Mouse (Mus musculus) embryonic facial prominence, embryonic 12.5 days (tissue): Measurements from ENCODE around the gene Oscp1. TPM values are rescaled to one million over a fixed set of nuclear protein-coding genes. Genes with fewer than 3 reads are reported as not detected.

Source experiments
- ATAC-seq: fragments of 200-750 bp; cut with Nextera tagmentation; 2 replicates; pipeline ENCODE4 v1.8.0; 2017; ENCODE audit not compliant: insufficient number of reproducible peaks, insufficient read depth, low FRiP score, low TSS enrichment
- H3K27ac ChIP-seq: fragments of 300-500 bp; sonication (generic); 2 replicates; pipeline ENCODE4 v1.5.1; 2016; ENCODE audit warnings: mild to moderate bottlenecking
- H3K27me3 ChIP-seq: fragments of 300-500 bp; sonication (generic); 2 replicates; pipeline ENCODE4 v1.6.1; 2016; ENCODE audit warnings: mild to moderate bottlenecking, moderate library complexity
- H3K36me3 ChIP-seq: fragments of 300-500 bp; sonication (generic); 2 replicates; pipeline ENCODE4 v1.6.1; 2016; ENCODE audit warnings: mild to moderate bottlenecking
- H3K4me1 ChIP-seq: fragments of 300-500 bp; sonication (generic); 2 replicates; pipeline ENCODE4 v1.6.1; 2016
- H3K4me2 ChIP-seq: fragments of 300-500 bp; sonication (generic); replicated peaks from 2 replicates; pipeline ENCODE4 v1.6.1; 2016; ENCODE audit warnings: mild to moderate bottlenecking, moderate library complexity
- H3K4me3 ChIP-seq: fragments of 300-500 bp; sonication (generic); 2 replicates; pipeline ENCODE4 v1.5.1; 2016; ENCODE audit warnings: mild to moderate bottlenecking
- H3K9ac ChIP-seq: fragments of 300-500 bp; sonication (generic); 2 replicates; pipeline ENCODE4 v1.6.1; 2016; ENCODE audit warnings: mild to moderate bottlenecking, moderate library complexity
- H3K9me3 ChIP-seq: fragments of 300-500 bp; sonication (generic); 2 replicates; pipeline ENCODE4 v1.6.1; 2016; ENCODE audit warnings: mild to moderate bottlenecking, moderate library complexity
- WGBS: fragments of 180-500 bp; shearing (Covaris S2); methylation state at CpG from one replicate; pipeline ENCODE4 v1.1.7; 2016; 5-methylcytosine and 5-hydroxymethylcytosine counted together
- polyA plus RNA-seq: library from polyadenylated mRNA; unstranded; fragments of >200 nt; fragmentation: Nextera tagmentation; extraction: Ambion mirVana; gene quantifications from 2 replicates; pipeline ENCODE4 v1.2.1, GENCODE M21; 2016

Gene Oscp1
- polyA plus RNA-seq, 1 experiment from 2014 or later = 21.7 TPM

DNA sequence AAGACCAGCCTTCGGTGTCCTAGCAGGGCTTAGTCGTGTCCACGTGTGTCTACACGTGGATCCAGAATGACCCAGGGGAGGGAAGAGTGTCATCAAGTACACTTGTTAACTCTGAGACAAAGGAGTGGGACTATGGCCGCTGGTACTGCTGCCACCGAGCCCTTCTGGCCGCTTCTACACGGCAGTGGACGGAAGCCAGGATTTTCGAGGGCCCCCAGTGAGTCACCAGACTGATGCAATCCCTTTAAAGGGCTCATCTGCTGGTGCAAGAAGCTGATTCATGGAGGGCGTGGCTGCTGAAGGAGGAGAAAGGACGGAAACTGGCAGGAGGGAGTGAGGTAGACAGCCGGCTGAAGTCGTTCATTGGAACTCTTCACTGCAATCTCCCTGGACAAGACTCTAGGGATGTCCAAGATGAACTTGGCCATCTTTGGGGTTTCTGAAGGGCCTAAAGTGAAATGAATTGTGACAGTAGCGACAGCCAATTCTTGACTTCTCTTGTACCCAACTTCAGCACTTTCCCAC lies 44.8 kb downstream of the Oscp1 start:
- no peaks in the 10 kb centered on the region for H3K27me3 ChIP-seq
- H3K4me2 ChIP-seq = peak overlapping the region; percentile 90
- peak overlapping the region; percentile 67 for H3K27ac ChIP-seq
- H3K9me3 ChIP-seq = no peaks in the 10 kb centered on the region
- peak overlapping the region; percentile 81 for H3K4me3 ChIP-seq
- 3% methylated on average over 15 of the region's 15 CpGs for WGBS
- ATAC-seq = peak; percentile 32; the same call in 1 of the 2 replicates
- peak overlapping the region; percentile 34 for H3K9ac ChIP-seq
- peaks cover 20% of the 10 kb centered on the region for H3K4me1 ChIP-seq
- 0 out of 2 replicates have a peak, but pooled peaks cover 7% of the 10 kb centered on the region for H3K36me3 ChIP-seq

DNA sequence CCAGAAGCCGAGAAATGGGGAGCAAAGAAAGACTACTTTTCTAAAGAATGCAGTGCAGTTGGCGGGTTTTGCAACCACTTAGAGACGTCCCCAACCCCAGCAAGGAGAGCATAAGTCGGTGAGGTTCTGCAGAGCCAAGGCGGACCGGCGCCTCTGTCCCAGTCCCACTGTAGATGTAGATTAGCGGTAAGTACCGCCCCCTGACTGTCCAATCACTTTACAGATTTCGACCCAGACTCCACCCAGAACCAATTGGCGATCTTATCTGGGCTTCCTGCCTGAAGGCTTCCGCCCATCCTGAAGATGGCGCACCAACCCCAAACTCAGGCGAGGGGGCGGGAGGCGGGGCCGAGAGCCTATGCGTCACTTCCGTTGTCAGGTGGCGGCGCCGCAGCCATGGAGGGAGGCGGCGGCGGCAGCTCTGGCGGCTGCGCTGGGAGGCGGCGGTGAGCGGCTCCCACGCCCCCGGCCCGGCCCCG lies 45.3 kb downstream of the Oscp1 start, which contains the start of gene Stk40:
Stk40 (plus strand) TSS at position 368 of the 479 bp plus-strand sequence.
- peaks cover 20% of the 10 kb centered on the region for H3K4me1 ChIP-seq
- 0 out of 2 replicates have a peak, but pooled peaks cover 4% of the 10 kb centered on the region for H3K36me3 ChIP-seq
- H3K27me3 ChIP-seq = no peaks in the 10 kb centered on the region
- peak within 1 kb of the TSS; percentile 81 for H3K4me3 ChIP-seq
- ATAC-seq = peak; percentile 91
- under 1% methylated on average over 34 of the region's 34 CpGs for WGBS
- peak within 1 kb of the TSS; percentile 67 for H3K27ac ChIP-seq
- peak within 1 kb of the TSS; percentile 90 for H3K4me2 ChIP-seq
- no peaks in the 10 kb centered on the region for H3K9me3 ChIP-seq
- H3K9ac ChIP-seq = peak within 1 kb of the TSS; percentile 76

DNA sequence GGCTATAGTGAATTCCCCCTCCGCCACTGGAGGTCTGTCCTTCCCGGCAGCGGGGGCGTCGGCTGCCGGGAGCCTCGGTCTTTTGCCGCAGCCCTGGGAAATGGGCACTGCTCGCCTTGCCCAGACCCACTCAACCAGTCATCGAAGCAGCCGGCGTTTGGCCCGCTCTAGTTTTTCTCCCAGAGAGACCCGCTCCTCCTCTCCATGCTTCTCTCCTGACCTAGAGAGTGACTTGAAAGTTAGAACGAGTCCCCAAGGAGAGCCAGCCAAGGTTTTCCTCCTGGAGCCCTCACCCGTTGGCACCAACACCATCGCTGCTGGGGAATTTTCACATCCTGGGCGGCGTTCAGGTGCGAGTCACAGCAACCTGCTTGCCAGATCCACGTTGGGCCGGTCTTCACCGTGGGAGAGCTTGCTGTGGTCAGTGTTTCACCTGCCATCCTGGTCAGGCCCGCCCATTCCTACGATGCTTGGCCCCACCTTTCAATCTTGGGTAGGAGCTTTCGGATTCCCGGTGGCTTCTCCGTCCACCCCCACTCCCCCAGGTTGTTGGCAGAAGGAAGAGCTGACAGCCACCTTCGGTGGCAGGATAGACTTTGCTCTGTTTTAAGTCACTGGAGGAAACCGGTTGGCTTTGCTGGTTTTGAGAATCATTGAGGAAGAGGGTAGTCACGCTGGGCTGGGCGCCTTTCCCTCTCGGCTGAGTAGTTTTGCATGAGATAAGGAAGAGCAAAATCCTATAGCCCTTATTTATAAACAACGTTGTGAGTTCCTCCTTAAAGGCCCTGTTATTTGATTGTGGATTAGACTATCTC lies 46.1 kb downstream of the Oscp1 start:
- Histone ChIP-seq H3K4me3 (peak overlapping the region; percentile 81), H3K4me1 (peaks cover 20% of the 10 kb centered on the region), H3K9ac (peak overlapping the region; percentile 76), H3K4me2 (peak overlapping the region; percentile 90), H3K27ac (no peak overlapping the region), H3K9me3 (no peaks in the 10 kb centered on the region), H3K36me3 (no peaks in the 10 kb centered on the region), H3K27me3 (no peaks in the 10 kb centered on the region)
- WGBS = 3% methylated on average over 34 of the region's 34 CpGs
- ATAC-seq = 0 out of 2 replicates have a peak, but pooled peaks have one; percentile 7

DNA sequence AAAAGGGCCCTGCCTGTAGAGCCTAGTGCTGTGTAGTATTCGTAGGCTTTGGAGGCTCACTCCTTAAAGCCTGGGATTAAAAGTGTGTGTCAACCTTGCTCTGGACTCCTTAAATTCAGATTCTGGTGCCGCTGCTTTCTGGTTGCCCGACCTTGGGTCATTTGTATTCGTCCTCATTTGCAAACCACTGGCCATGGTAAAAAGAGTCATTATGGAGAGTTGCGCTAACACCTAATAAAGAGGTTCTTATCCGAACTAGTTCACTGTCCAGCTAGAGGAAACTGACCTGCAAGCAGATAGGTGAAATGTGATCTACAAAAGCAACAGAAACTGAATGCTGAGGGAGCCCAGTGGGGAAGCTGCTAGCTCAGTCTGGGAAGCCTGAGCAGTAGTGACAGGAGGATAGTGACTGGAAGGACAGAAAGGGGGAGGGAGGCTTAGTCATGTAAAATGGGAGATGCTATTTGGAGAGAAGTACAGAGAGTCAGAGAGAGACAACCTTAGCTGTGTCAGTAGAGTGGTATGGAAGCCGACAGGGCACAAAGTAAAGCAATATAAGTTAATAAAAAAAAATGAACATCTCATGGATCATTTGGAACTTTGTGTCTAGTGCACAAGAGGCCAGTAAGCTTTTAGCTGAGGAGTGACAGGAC lies 46.9 kb downstream of the Oscp1 start:
- no peak for ATAC-seq
- H3K36me3 ChIP-seq = no peaks in the 10 kb centered on the region
- no peaks in the 10 kb centered on the region for H3K9me3 ChIP-seq
- peak overlapping the region; percentile 76; the same call in 1 of the 2 replicates for H3K9ac ChIP-seq
- no peaks in the 10 kb centered on the region for H3K27me3 ChIP-seq
- peaks cover 27% of the 10 kb centered on the region for H3K4me1 ChIP-seq
- WGBS = 57% methylated on average over 7 of the region's 7 CpGs
- no peak overlapping the region for H3K27ac ChIP-seq
- H3K4me3 ChIP-seq = peak overlapping the region; percentile 81; the same call in 1 of the 2 replicates
- peak overlapping the region; percentile 90 for H3K4me2 ChIP-seq

- Histone ChIP-seq H3K27ac (no peak overlapping the region), H3K9ac (no peak overlapping the region), H3K36me3 (no peaks in the 10 kb centered on the region), H3K27me3 (no peaks in the 10 kb centered on the region), H3K4me3 (no peak overlapping the region), H3K4me1 (peaks cover 30% of the 10 kb centered on the region), H3K4me2 (no peak overlapping the region), H3K9me3 (no peaks in the 10 kb centered on the region)
- no peak for ATAC-seq
- 40% methylated on average over 8 of the region's 8 CpGs for WGBS
Measured at GRCm38 (mm10) chr4:126108061-126108740, 49.8 kb downstream of the Oscp1 start.

DNA sequence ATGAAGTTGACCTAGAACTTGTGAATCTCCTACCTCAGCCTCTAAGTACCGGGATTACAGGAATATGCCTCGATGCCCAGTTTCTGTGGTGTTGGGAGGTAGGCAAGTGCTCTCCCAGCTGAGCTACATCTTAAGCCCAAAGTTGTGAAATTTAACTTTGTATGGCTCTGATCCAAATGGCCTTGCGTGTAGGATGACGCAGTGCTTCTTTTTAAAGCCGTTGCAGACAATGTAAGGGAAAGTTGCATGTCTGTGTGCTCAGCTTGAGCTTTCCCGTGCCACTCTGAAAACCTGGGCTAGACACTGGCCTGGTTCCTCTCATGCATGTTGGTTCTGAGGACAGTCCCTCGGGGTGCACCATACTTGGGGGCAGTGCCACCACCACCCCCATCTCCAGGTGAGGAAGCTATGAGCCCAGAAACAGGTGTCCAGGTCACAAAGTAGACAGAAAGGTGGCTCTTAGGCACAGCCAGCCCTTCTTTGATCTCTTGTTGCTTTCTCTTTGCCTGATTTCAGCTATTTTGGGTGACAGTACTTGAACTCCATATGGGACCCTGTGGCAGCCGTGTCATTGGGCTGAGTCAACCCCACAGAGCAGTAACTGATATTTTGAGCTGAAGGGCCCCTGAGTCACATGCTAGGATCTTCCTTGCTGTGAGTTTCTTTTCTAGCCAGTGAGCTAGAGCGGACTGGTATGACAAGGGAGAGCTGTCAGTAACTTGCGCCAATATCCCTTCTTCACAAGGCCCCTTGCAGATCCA lies 51.4 kb downstream of the Oscp1 start:
- Histone ChIP-seq H3K36me3 (no peaks in the 10 kb centered on the region), H3K4me2 (no peak overlapping the region; the same call in 1 of the 2 replicates), H3K4me3 (no peak overlapping the region), H3K27ac (peak overlapping the region; percentile 75; the same call in 1 of the 2 replicates), H3K9ac (0 out of 2 replicates have a peak overlapping the region, but pooled peaks have one; percentile 4), H3K4me1 (peaks cover 25% of the 10 kb centered on the region), H3K9me3 (no peaks in the 10 kb centered on the region), H3K27me3 (no peaks in the 10 kb centered on the region)
- 75% methylated on average over 10 of the region's 10 CpGs for WGBS
- no peak for ATAC-seq

- Histone ChIP-seq H3K36me3 (no peaks in the 10 kb centered on the region), H3K9me3 (no peaks in the 10 kb centered on the region), H3K4me2 (peak overlapping the region; percentile 16), H3K27me3 (no peaks in the 10 kb centered on the region), H3K4me3 (no peak overlapping the region), H3K27ac (peak overlapping the region; percentile 75), H3K9ac (0 out of 2 replicates have a peak overlapping the region, but pooled peaks have one; percentile 4), H3K4me1 (peaks cover 19% of the 10 kb centered on the region)
- WGBS = 9% methylated on average over 12 of the region's 12 CpGs
- ATAC-seq = peak; percentile 72; the same call in 1 of the 2 replicates
Measured at GRCm38 (mm10) chr4:126110374-126111152, 52.2 kb downstream of the Oscp1 start.

- no peak overlapping the region for H3K9ac ChIP-seq
- H3K36me3 ChIP-seq = no peaks in the 10 kb centered on the region
- H3K9me3 ChIP-seq = no peaks in the 10 kb centered on the region
- no peaks in the 10 kb centered on the region for H3K27me3 ChIP-seq
- 17% methylated on average over 7 of the region's 7 CpGs for WGBS
- peaks cover 19% of the 10 kb centered on the region for H3K4me1 ChIP-seq
- peak overlapping the region; percentile 16 for H3K4me2 ChIP-seq
- H3K27ac ChIP-seq = peak overlapping the region; percentile 75
- H3K4me3 ChIP-seq = no peak overlapping the region
- ATAC-seq = no peak
Measured at GRCm38 (mm10) chr4:126111153-126111549, 52.8 kb downstream of the Oscp1 start.

DNA sequence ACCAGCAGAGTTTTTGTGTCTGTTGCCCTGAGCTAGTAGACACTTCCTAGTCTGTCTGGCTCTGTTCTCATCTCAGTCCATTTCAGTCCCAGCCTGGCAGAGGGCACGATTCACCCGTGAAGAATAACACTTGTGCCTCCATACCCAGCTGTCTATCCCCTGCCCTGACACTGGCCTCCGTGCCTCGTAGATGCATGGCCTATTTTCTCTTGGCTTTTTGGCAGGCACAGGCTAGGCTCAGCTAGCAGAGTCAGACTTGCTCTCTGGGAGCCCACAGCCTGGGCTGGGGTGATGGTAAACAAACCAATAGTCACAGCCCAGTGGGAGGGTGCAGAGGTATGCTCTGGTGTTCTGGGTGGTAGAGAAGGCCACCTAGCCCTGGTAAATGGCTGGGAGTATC lies 54.9 kb downstream of the Oscp1 start:
- Histone ChIP-seq H3K27ac (no peak overlapping the region), H3K4me2 (no peak overlapping the region), H3K9me3 (no peaks in the 10 kb centered on the region), H3K4me1 (peaks cover 19% of the 10 kb centered on the region), H3K9ac (no peak overlapping the region), H3K27me3 (no peaks in the 10 kb centered on the region), H3K4me3 (no peak overlapping the region), H3K36me3 (0 out of 2 replicates have a peak, but pooled peaks cover 5% of the 10 kb centered on the region)
- WGBS = 77% methylated on average over 4 of the region's 4 CpGs
- ATAC-seq = no peak

- WGBS = 21% methylated on average over 6 of the region's 6 CpGs
- no peak for ATAC-seq
- Histone ChIP-seq H3K36me3 (peaks cover 9% of the 10 kb centered on the region; the same call in 1 of the 2 replicates), H3K4me2 (no peak overlapping the region), H3K4me3 (no peak overlapping the region), H3K9ac (no peak overlapping the region), H3K4me1 (peaks cover 19% of the 10 kb centered on the region), H3K27me3 (no peaks in the 10 kb centered on the region), H3K27ac (no peak overlapping the region), H3K9me3 (no peaks in the 10 kb centered on the region)
Measured at GRCm38 (mm10) chr4:126113943-126114342, 55.6 kb downstream of the Oscp1 start.
